Mouse (Mus musculus) intestine, postnatal 0 days (tissue): ENCODE measurements at regions not wholly inside any gene's neighbourhood (a gene's known extent, or its start where the extent isn't known, plus 50 kb on each side); places are given as distances from the start of the nearest gene placed in this dataset.

Experiments used
- ATAC-seq: fragments of 200-750 bp; cut with Nextera tagmentation; 2 replicates; pipeline ENCODE4 v1.8.0; 2017; ENCODE audit warnings: mild to moderate bottlenecking, moderate TSS enrichment, moderate library complexity
- H3K27ac ChIP-seq: fragments of 300-500 bp; sonication (generic); 2 replicates; pipeline ENCODE4 v1.5.1; 2014; ENCODE audit warnings: mild to moderate bottlenecking, low read depth, low read length, moderate library complexity
- H3K27me3 ChIP-seq: fragments of 300-500 bp; sonication (generic); replicated peaks from 2 replicates; pipeline ENCODE4 v1.6.1; 2014; ENCODE audit warnings: low read length, mixed read lengths; ENCODE audit not compliant: control insufficient read depth, insufficient read depth
- H3K36me3 ChIP-seq: fragments of 300-500 bp; sonication (generic); 2 replicates; pipeline ENCODE4 v1.6.1; 2014; ENCODE audit warnings: mild to moderate bottlenecking, moderate library complexity; ENCODE audit not compliant: control insufficient read depth, insufficient read depth
- H3K4me1 ChIP-seq: fragments of 300-500 bp; sonication (generic); replicated peaks from 2 replicates; pipeline ENCODE4 v1.6.1; 2014; ENCODE audit warnings: antibody characterized with exemption, low read length, mixed read lengths; ENCODE audit not compliant: control insufficient read depth, insufficient read depth
- H3K4me2 ChIP-seq: fragments of 300-500 bp; sonication (generic); replicated peaks from 2 replicates; pipeline ENCODE4 v1.6.1; 2014; ENCODE audit warnings: low read depth, mild to moderate bottlenecking, moderate library complexity
- H3K4me3 ChIP-seq: fragments of 300-500 bp; sonication (generic); 2 replicates; pipeline ENCODE4 v1.5.1; 2014; ENCODE audit warnings: low read depth, low read length
- H3K9ac ChIP-seq: fragments of 300-500 bp; sonication (generic); 2 replicates; pipeline ENCODE4 v1.6.1; 2014; ENCODE audit warnings: mild to moderate bottlenecking, low read depth, low read length
- H3K9me3 ChIP-seq: fragments of 300-500 bp; sonication (generic); 2 replicates; pipeline ENCODE4 v1.6.1; 2016; ENCODE audit warnings: mixed run types; ENCODE audit not compliant: control insufficient read depth
- CTCF ChIP-seq: sonication (generic); IDR thresholded peaks from 2 replicates; pipeline ENCODE4 v1.5.1; 2016; ENCODE audit warnings: low read depth, mild to moderate bottlenecking, control low read depth, antibody characterized with exemption, moderate library complexity
- WGBS: fragments of 180-500 bp; shearing (Covaris S2); extraction: QIAGEN DNeasy Blood & Tissue Kit; methylation state at CpG from one replicate; pipeline ENCODE4 v1.1.7; 2014; 5-methylcytosine and 5-hydroxymethylcytosine counted together

DNA sequence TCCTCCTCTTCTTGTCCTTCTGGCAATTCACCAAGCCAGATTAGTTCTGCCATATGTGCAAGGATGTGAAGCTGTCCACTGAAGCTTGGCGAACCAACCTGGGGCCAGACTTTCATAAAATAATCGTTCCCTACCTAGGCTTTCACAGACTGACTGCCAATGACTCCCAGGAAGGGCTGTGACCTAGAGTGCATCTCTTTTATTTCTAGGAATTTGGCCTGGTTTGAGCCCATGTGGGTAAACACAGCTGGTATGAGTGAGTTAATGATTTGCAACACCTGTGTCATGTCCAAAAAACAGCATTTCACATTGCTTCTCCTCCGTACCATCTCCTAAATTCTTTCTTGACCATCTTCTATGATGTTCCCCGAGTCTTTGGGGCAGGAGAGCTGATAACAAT is 178.0 kb upstream of the A1bg start:
- H3K4me2 ChIP-seq, result no peak overlapping the region
- H3K4me1 ChIP-seq, result no peaks in the 10 kb centered on the region
- no peak for ATAC-seq
- no peaks in the 10 kb centered on the region for H3K27me3 ChIP-seq
- no peak overlapping the region for H3K9ac ChIP-seq
- no peaks in the 10 kb centered on the region for H3K9me3 ChIP-seq
- H3K36me3 ChIP-seq, result no peaks in the 10 kb centered on the region
- H3K4me3 ChIP-seq, result no peak overlapping the region
- WGBS, result 46% methylated on average over 4 of the region's 4 CpGs
- H3K27ac ChIP-seq, result no peak overlapping the region
- TF ChIP-seq CTCF, result no peak

DNA sequence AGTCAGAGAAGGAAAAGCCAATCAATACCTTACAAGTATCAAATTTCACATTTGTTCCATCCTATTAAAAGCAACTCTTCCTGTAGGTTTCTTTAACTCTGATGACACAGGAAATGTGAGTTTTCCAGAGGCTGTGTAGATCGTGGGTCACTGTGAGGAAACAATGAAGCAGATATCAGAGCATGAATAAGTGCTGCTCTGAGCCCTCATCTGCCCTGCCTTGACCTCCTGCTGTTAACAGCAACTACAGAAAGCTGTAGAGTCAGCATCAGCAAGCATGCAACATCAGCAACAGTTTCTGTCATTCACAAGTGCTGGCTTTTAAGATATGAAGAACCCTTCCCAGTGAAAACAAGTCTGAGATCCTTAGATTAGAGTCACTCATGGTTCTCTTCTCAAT is 176.2 kb upstream of the A1bg start:
- Histone ChIP-seq H3K9me3 (no peaks in the 10 kb centered on the region), H3K4me2 (no peak overlapping the region), H3K4me1 (no peaks in the 10 kb centered on the region), H3K4me3 (no peak overlapping the region), H3K36me3 (no peaks in the 10 kb centered on the region), H3K27me3 (no peaks in the 10 kb centered on the region), H3K9ac (no peak overlapping the region), H3K27ac (no peak overlapping the region)
- TF ChIP-seq CTCF, result no peak
- 11% methylated on average over 1 of the region's 1 CpGs for WGBS
- peak; percentile 75 for ATAC-seq

GRCm38 (mm10) chr15:61098519-61098918 is 175.7 kb upstream of the A1bg start:
- H3K4me3 ChIP-seq, result no peak overlapping the region
- no peak overlapping the region for H3K27ac ChIP-seq
- no peaks in the 10 kb centered on the region for H3K27me3 ChIP-seq
- H3K36me3 ChIP-seq, result no peaks in the 10 kb centered on the region
- no peak for TF ChIP-seq CTCF
- no peaks in the 10 kb centered on the region for H3K4me1 ChIP-seq
- H3K9ac ChIP-seq, result no peak overlapping the region
- no peaks in the 10 kb centered on the region for H3K9me3 ChIP-seq
- ATAC-seq, result peak; percentile 77; the same call in 1 of the 2 replicates
- no peak overlapping the region for H3K4me2 ChIP-seq

- Histone ChIP-seq H3K4me2 (no peak overlapping the region), H3K9me3 (no peaks in the 10 kb centered on the region), H3K27ac (no peak overlapping the region), H3K27me3 (no peaks in the 10 kb centered on the region), H3K4me1 (no peaks in the 10 kb centered on the region), H3K36me3 (no peaks in the 10 kb centered on the region), H3K9ac (no peak overlapping the region), H3K4me3 (no peak overlapping the region)
- WGBS, result 85% methylated on average over 3 of the region's 3 CpGs
- peak; percentile 76 for TF ChIP-seq CTCF
- no peak for ATAC-seq
Measured at GRCm38 (mm10) chr15:61096021-61096781, 173.4 kb upstream of the A1bg start.

DNA sequence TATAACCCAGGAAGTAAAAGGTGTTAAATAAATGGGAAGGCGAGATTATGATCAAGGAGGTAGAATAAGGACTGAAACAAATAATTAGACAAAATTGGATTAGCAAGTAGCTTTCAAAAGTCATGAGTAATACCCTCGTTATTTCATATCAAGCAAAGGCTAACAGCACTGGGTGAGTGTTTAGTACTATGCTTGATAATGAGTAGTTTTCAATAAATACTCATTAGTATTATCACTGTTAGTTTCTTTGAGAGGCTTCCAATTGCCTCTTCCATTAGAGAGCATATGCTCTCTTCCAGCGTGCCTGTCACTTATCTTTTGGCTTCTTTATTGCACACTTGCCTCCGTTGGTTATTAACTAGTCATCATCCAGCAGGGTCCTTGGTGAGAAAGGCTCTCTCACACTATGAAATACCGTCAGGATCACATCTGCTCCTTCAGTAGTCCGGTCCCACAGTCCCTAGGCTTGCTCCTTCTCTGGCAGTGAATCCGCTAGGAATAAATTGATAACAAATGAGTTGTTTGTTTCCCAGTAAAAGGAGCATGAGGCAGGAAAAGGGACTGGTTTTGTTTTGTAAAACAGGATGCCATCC is 132.3 kb upstream of the A1bg start:
- no peak for ATAC-seq
- no peak overlapping the region for H3K4me2 ChIP-seq
- H3K27me3 ChIP-seq, result no peaks in the 10 kb centered on the region
- H3K27ac ChIP-seq, result no peak overlapping the region
- H3K4me1 ChIP-seq, result no peaks in the 10 kb centered on the region
- no peak overlapping the region for H3K4me3 ChIP-seq
- H3K9ac ChIP-seq, result no peak overlapping the region
- no peaks in the 10 kb centered on the region for H3K36me3 ChIP-seq
- WGBS, result 50% methylated on average over 7 of the region's 7 CpGs
- no peaks in the 10 kb centered on the region for H3K9me3 ChIP-seq
- TF ChIP-seq CTCF, result no peak

GRCm38 (mm10) chr15:61051363-61051762 is 128.6 kb upstream of the A1bg start:
- Histone ChIP-seq H3K36me3 (no peaks in the 10 kb centered on the region), H3K9ac (no peak overlapping the region), H3K4me1 (no peaks in the 10 kb centered on the region), H3K4me2 (no peak overlapping the region), H3K27me3 (no peaks in the 10 kb centered on the region), H3K4me3 (no peak overlapping the region), H3K27ac (no peak overlapping the region), H3K9me3 (no peaks in the 10 kb centered on the region)
- 61% methylated on average over 4 of the region's 4 CpGs for WGBS
- ATAC-seq, result no peak
- no peak for TF ChIP-seq CTCF
